In the genomic region with DNA sequence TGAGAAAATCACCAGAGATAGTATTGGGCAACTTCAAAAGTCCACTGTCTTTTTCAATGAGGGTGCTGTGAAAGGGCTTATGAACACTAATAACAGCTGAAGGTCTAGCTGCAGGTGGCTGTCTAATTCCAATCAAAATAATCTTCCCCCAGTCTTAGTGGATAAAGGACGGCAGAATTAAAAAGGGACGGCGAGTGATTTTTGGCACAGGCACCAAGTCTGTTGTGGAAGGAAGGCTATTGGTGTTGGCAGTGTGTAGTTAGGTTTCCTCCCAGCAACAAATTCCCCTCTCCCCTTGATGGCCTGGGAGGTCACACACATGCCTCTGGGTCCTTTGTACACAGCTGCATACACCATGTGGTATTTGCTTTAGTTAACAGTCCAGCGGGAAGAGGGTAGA, we compare ENCODE assay signal across 15 mouse cellular contexts.
DNase-seq lines count a peak whose midpoint lies in the region.
"Had no signal": no experiment of that assay in that cellular context is flagged by ENCODE, and none has a peak within 500 bp of the region (broad histone marks: within the 10 kb centered on the region; RNA-seq: fewer than 3 reads in every experiment).

No protein-coding gene starts in this region.

- intact Hi-C loops in heart, postnatal 10 days (cut with DNase I) = no loop called here

- DNase-seq in heart, adult 11 months = peak; percentile 36
- DNase-seq in heart, postnatal 10 days = no peak
- DNase-seq in Muller cell, postnatal 12 days (ENCODE audit: inconsistent ontology term) = peak; percentile 42
- DNase-seq in brain, adult 2 months (ENCODE audit: low read depth, low spot score) = peak; percentile 12
- DNase-seq in left cerebral cortex, adult 11 months (ENCODE audit: low spot score) = no peak
- no peak for DNase-seq in thymus, postnatal 25 days
- DNase-seq: adrenal gland, adult 8-10 months; adrenal gland, postnatal 25 days; cerebellum, adult 11 months; cerebellum, adult 2 months; cerebellum, adult 9-11 months; cerebellum, postnatal 25 days; gastrocnemius, postnatal 10 days; gastrocnemius, postnatal 36 days; heart, postnatal 36 days had no signal

Comparison
In these comparisons a context has a peak if more than half of its experiments do, and no peak if none do; other contexts are left out.
1. DNase-seq: peak in heart, adult 11 months (single experiment), Muller cell, postnatal 12 days (single experiment) and brain, adult 2 months (single experiment); none in heart, postnatal 10 days (0 of 2), left cerebral cortex, adult 11 months (single experiment) and thymus, postnatal 25 days (single experiment).